Mouse (Mus musculus): Measurements from ENCODE around the gene Cdh4.

DNA sequence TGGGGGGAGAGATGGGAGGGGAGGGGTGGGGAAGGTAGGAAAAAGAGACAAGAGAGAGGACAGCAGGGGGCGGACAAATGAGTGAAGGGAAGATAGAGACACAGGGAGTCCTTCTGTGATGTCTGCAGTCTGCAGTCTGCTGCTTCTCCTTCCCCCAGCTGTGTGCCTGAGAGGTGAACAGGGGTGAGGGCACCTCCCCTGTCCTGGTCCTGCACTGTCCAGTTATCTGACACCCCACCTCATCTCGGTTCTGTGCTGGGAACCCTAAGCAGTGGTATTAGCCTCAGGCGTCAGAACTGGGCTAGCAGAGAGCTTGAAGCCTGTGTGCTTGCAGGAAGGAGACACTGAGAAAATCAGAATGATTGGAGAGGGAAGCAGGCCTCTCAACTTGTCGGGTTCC is 338.7 kb downstream of the Cdh4 start:
- TF ChIP-seq GATA1 (IDR thresholded peaks at IDR 0.05; ENCODE audit: low read length) (no peak), TAL1 (IDR thresholded peaks at IDR 0.05; ENCODE audit: low read length) (no peak)

All from erythroblast, embryonic 14.5 days (primary cell).